Mouse (Mus musculus): Measurements from ENCODE around the gene Nenf.
A peak's percentile ranks its signal among the peaks of the same experiment; 100 is the strongest.

Gene Nenf

GRCm38 (mm10) chr1:191317591-191318196 lies at the start of gene Nenf:
Gene Nenf (minus strand): TSS chr1:191318194.
- DNase-seq: peak; percentile 87 to 91

- peak in 1 of 2 experiments; percentile 30 for DNase-seq
These were observed 46.5 kb upstream of the Nenf start for GRCm38 (mm10) chr1:191364477-191364876.

DNA sequence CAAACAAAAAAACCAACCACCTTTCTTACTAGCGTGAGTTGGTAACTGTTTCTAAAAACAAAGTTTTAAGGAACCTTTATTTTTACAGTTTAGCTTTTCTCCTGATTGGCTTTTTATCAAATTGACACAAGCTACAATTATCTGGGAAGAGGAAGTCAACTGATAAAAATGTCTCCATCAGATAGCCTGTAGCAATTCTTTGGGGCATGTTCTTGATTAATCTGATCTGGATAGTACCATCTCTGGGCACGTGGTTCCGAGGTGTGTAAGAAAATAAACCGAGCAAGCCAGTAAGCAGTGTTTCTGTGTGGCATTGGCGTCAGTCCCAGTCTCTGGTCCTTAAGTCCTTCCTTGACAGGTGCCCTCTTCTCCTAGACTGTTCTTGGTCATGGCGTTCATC lies 44.4 kb upstream of the Nenf start:
- no peak for DNase-seq

GRCm38 (mm10) chr1:191359478-191359877 lies 41.5 kb upstream of the Nenf start:
- no peak for DNase-seq

GRCm38 (mm10) chr1:191356936-191357335 lies 38.9 kb upstream of the Nenf start:
- no peak for DNase-seq

- DNase-seq: no peak
These were observed 35.8 kb upstream of the Nenf start for GRCm38 (mm10) chr1:191353836-191354235.

GRCm38 (mm10) chr1:191352786-191353488 lies 34.9 kb upstream of the Nenf start:
- DNase-seq: peak; percentile 63 to 73

- no peak for DNase-seq
These were observed 32.4 kb upstream of the Nenf start for GRCm38 (mm10) chr1:191350355-191350754.

GRCm38 (mm10) chr1:191349486-191350037 lies 31.6 kb upstream of the Nenf start:
- peak; percentile 22 to 70 for DNase-seq

- peak in 1 of 2 experiments; percentile 21 for DNase-seq
These were observed 31.0 kb upstream of the Nenf start for GRCm38 (mm10) chr1:191348996-191349395.

GRCm38 (mm10) chr1:191348592-191348991 lies 30.6 kb upstream of the Nenf start:
- no peak for DNase-seq

DNA sequence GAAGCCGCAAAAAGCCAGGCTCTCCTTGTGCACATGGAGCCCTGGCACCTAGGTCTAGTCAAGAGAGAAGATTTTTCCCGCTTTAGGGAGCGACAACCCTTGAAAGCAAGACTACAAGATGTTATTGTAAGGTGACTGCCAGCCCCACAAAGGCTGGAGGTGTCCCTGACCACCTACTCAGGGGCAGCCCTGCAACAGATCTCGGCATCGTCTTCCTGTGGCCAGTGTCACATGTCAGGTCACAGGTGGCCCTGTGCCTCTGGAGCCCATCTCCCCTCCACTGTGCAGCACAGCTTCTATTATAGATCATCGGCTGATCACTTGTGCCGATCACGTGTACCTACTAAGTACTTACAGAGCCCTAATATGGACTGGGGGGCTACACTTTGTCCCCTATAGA lies 29.6 kb upstream of the Nenf start:
- DNase-seq: no peak

- no peak for DNase-seq
These were observed 22.5 kb upstream of the Nenf start for GRCm38 (mm10) chr1:191340530-191340929.

DNA sequence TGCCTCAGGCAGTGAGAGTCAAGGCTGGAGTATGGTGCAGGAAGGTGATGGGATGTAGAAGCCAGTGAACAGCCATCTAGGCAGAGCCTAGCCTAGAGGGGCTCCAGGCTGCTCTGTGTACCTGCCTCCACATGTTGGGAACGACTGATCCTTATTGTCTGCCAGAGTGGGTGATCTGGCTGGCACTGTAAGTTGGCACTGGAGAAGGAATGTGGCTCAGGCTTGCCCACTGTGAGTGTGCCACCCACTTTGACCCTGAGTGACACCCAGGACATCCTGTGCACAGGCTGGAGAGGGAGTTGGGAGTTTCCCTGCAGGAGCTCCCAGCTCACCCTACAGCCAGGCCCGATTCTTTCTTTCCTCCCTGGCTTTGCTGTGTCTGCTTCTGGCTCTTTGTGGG lies 21.9 kb upstream of the Nenf start:
- no peak for DNase-seq

DNA sequence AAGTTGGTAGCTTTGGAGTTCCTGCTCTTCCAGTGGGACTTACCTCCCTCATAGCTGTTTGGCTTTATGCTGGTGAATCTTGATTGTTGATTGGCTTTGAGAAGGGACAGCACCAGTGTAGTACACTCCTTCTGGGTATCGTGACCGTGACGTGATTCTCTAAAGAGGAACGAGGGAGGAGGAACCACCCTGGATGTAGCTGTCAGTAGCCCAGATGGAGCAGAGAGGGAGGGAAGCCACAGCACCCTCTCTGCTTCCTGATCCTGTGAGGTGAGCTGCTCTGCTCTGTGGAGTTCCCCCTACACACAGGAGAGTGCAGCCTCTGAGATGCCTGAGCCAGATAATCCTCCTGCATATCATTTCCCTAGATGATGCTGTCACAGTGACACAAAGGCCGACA lies 16.5 kb upstream of the Nenf start:
- DNase-seq: no peak

GRCm38 (mm10) chr1:191330356-191330755 lies 12.4 kb upstream of the Nenf start:
- peak in 1 of 2 experiments; percentile 68 for DNase-seq

DNA sequence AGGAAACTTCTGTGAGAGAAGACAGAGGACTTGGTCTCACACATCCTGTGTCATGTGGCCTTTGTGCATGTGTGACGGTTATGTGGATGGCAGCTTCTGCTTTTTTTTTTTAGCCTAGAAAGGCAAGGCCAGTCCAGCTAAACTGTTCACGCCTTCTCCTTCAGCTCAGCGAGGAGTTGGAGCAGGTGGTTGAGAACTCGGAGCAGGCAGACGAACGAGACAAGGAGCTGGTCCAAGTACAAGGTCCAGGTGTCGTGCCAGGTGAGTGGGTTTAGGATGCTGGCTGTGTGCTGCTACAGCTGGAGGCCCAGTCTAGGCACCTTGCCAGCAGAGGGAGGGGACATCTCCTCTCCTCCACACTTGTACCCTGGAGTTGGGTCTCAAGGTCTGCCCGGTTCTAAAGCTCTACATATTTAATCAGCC lies 10.0 kb upstream of the Nenf start:
- no peak for DNase-seq

DNA sequence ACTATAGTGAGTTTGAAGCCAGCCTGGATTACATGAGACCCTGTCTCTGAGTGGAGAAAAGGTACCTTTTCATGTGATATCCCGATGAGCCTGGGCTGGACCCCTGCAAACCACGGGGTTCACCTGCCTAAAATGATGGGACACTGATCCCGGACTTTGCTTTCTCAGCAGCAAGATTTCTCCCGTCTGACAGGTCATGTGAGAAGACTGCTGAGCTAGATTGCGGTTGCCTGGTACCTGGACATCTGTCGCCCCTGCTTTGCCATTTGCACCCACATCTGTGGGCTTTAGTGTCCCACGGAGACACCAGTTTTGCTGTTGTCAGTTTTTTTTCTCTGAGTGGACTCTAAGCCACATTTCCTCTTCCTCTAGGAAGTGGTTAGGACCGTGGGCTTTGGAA lies 9.3 kb upstream of the Nenf start:
- DNase-seq: no peak

- peak; percentile 64 to 70 for DNase-seq
These were observed 8.4 kb upstream of the Nenf start for GRCm38 (mm10) chr1:191326233-191326882.

GRCm38 (mm10) chr1:191325726-191326232 lies 7.8 kb upstream of the Nenf start, which contains the start of gene Tmem206:
Gene Tmem206 (plus strand): TSS chr1:191325912.
- peak; percentile 97 for DNase-seq

DNA sequence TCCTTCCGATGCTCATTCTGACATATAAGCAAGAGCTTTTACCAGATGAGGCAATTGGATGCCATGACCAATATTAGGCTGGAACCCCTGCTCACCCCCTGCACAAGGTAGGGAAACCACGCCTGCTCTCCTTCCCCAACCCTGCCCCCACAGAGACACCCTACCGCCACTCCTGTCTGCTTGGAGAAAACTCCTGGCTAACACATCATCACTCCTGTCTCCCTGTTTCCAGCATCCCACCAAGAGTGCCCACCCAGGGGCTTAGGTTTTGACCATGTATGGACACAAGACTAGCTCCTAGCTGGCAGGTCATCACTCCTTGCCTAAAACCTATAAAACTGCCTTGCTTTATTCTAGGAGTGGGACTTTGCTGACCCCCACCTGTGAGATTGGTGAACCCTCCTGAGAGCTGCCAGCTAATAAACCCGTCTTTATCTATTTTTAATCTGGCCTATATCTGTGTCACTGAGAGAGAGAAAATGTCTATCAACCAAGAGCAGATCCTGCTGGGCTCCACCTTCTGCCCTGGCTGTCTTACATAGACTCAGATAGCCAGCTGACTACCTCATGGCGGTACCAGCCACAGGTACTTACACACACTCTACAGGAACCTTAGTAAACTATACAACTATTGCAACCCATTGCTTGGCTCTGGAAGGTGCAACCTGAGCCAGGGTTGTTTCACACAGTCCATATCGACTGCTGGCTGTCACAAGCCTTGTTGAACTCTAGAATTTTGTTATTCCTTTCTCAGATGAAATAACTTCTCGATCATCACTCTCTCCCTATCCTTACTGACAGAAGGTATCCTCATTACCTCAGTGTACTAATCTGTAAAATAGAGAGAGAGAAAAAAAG lies 7.0 kb upstream of the Nenf start:
- DNase-seq: no peak

GRCm38 (mm10) chr1:191323381-191323780 lies 5.4 kb upstream of the Nenf start:
- no peak for DNase-seq
